Mouse (Mus musculus): ENCODE measurements at regions not wholly inside any gene's neighbourhood (a gene's known extent, or its start where the extent isn't known, plus 50 kb on each side); places are given as distances from the start of the nearest gene placed in this dataset.

GRCm38 (mm10) chr7:84800966-84801365 is 52.4 kb upstream of the Olfr291 start:
- 26% methylated on average over 12 of the region's 12 CpGs for WGBS
- H3K27ac ChIP-seq = no peak overlapping the region
- no peaks in the 10 kb centered on the region for H3K9me3 ChIP-seq (replicated peaks)
- H3K4me3 ChIP-seq = no peak overlapping the region
- no peaks in the 10 kb centered on the region for H3K36me3 ChIP-seq
- H3K27me3 ChIP-seq (ENCODE audit: low read depth, poor library complexity, severe bottlenecking) = peaks cover 10% of the 10 kb centered on the region
- no peak for DNase-seq (ENCODE audit: low spot score)
- H3K4me1 ChIP-seq = no peaks in the 10 kb centered on the region

- no peak for DNase-seq (ENCODE audit: low spot score)
- Histone ChIP-seq H3K4me1 (no peaks in the 10 kb centered on the region), H3K9me3 (replicated peaks) (no peaks in the 10 kb centered on the region), H3K4me3 (no peak overlapping the region), H3K27ac (no peak overlapping the region), H3K36me3 (no peaks in the 10 kb centered on the region), H3K27me3 (ENCODE audit: low read depth, poor library complexity, severe bottlenecking) (no peaks in the 10 kb centered on the region)
- 18% methylated on average over 1 of the region's 1 CpGs for WGBS
These were observed 58.7 kb upstream of the Olfr291 start for GRCm38 (mm10) chr7:84794655-84795054.

GRCm38 (mm10) chr7:84779276-84779825 is 74.0 kb upstream of the Olfr291 start:
- Histone ChIP-seq H3K27me3 (ENCODE audit: low read depth, poor library complexity, severe bottlenecking) (no peaks in the 10 kb centered on the region), H3K4me1 (no peaks in the 10 kb centered on the region), H3K9me3 (replicated peaks) (no peaks in the 10 kb centered on the region), H3K4me3 (peak overlapping the region; percentile 59), H3K27ac (peak overlapping the region; percentile 85), H3K36me3 (no peaks in the 10 kb centered on the region)
- WGBS = under 1% methylated on average over 30 of the region's 30 CpGs
- peak; percentile 91 for DNase-seq (ENCODE audit: low spot score)

GRCm38 (mm10) chr7:84777696-84778095 is 75.7 kb upstream of the Olfr291 start:
- H3K4me1 ChIP-seq = no peaks in the 10 kb centered on the region
- H3K36me3 ChIP-seq = no peaks in the 10 kb centered on the region
- no peaks in the 10 kb centered on the region for H3K9me3 ChIP-seq (replicated peaks)
- no peak overlapping the region for H3K27ac ChIP-seq
- H3K4me3 ChIP-seq = no peak overlapping the region
- no peaks in the 10 kb centered on the region for H3K27me3 ChIP-seq (ENCODE audit: low read depth, poor library complexity, severe bottlenecking)
- no peak for DNase-seq (ENCODE audit: low spot score)

- H3K4me1 ChIP-seq = no peaks in the 10 kb centered on the region
- no peak overlapping the region for H3K27ac ChIP-seq
- H3K36me3 ChIP-seq = no peaks in the 10 kb centered on the region
- H3K27me3 ChIP-seq (ENCODE audit: low read depth, poor library complexity, severe bottlenecking) = no peaks in the 10 kb centered on the region
- H3K4me3 ChIP-seq = no peak overlapping the region
- DNase-seq (ENCODE audit: low spot score) = no peak
- 89% methylated on average over 3 of the region's 3 CpGs for WGBS
- H3K9me3 ChIP-seq (replicated peaks) = no peaks in the 10 kb centered on the region
These were observed 66.5 kb upstream of the Zfand6 start for GRCm38 (mm10) chr7:84756261-84756660.

GRCm38 (mm10) chr7:84753361-84753760 is 63.6 kb upstream of the Zfand6 start:
- Histone ChIP-seq H3K36me3 (no peaks in the 10 kb centered on the region), H3K27ac (no peak overlapping the region), H3K9me3 (replicated peaks) (no peaks in the 10 kb centered on the region), H3K4me3 (no peak overlapping the region), H3K4me1 (0 out of 2 replicates have a peak, but pooled peaks cover 5% of the 10 kb centered on the region), H3K27me3 (ENCODE audit: low read depth, poor library complexity, severe bottlenecking) (0 out of 2 replicates have a peak, but pooled peaks cover 3% of the 10 kb centered on the region)
- no peak for DNase-seq (ENCODE audit: low spot score)
- WGBS = 89% methylated on average over 1 of the region's 1 CpGs

GRCm38 (mm10) chr7:84749434-84750301 is 59.9 kb upstream of the Zfand6 start:
- Histone ChIP-seq H3K9me3 (replicated peaks) (no peaks in the 10 kb centered on the region), H3K4me3 (peak overlapping the region; percentile 50), H3K36me3 (no peaks in the 10 kb centered on the region), H3K27me3 (ENCODE audit: low read depth, poor library complexity, severe bottlenecking) (0 out of 2 replicates have a peak, but pooled peaks cover 3% of the 10 kb centered on the region), H3K4me1 (0 out of 2 replicates have a peak, but pooled peaks cover 5% of the 10 kb centered on the region), H3K27ac (peak overlapping the region; percentile 75)
- DNase-seq (ENCODE audit: low spot score) = peak; percentile 63
- 7% methylated on average over 21 of the region's 21 CpGs for WGBS

- H3K9me3 ChIP-seq (replicated peaks) = no peaks in the 10 kb centered on the region
- no peak overlapping the region for H3K4me3 ChIP-seq
- H3K27ac ChIP-seq = no peak overlapping the region
- H3K4me1 ChIP-seq = 0 out of 2 replicates have a peak, but pooled peaks cover 5% of the 10 kb centered on the region
- no peaks in the 10 kb centered on the region for H3K36me3 ChIP-seq
- H3K27me3 ChIP-seq (ENCODE audit: low read depth, poor library complexity, severe bottlenecking) = 0 out of 2 replicates have a peak, but pooled peaks cover 3% of the 10 kb centered on the region
- no peak for DNase-seq (ENCODE audit: low spot score)
- 71% methylated on average over 1 of the region's 1 CpGs for WGBS
These were observed 58.1 kb upstream of the Zfand6 start for GRCm38 (mm10) chr7:84747847-84748246.

GRCm38 (mm10) chr7:84744321-84745070 is 54.7 kb upstream of the Zfand6 start:
- 89% methylated on average over 5 of the region's 5 CpGs for WGBS

GRCm38 (mm10) chr7:84739965-84740390 is 50.2 kb upstream of the Zfand6 start:
- Histone ChIP-seq H3K9me3 (replicated peaks) (no peaks in the 10 kb centered on the region), H3K4me3 (no peak overlapping the region), H3K27me3 (ENCODE audit: low read depth, poor library complexity, severe bottlenecking) (no peaks in the 10 kb centered on the region), H3K36me3 (no peaks in the 10 kb centered on the region), H3K27ac (no peak overlapping the region), H3K4me1 (no peaks in the 10 kb centered on the region)
- no peak for DNase-seq (ENCODE audit: low spot score)
- 48% methylated on average over 2 of the region's 2 CpGs for WGBS

More at GRCm38 (mm10) chr7:84744321-84745070, 54.7 kb upstream of the Zfand6 start:
- Histone ChIP-seq H3K27ac (no peak overlapping the region), H3K9me3 (replicated peaks) (no peaks in the 10 kb centered on the region), H3K4me1 (0 out of 2 replicates have a peak, but pooled peaks cover 2% of the 10 kb centered on the region), H3K36me3 (no peaks in the 10 kb centered on the region), H3K4me3 (no peak overlapping the region), H3K27me3 (ENCODE audit: low read depth, poor library complexity, severe bottlenecking) (0 out of 2 replicates have a peak, but pooled peaks cover 3% of the 10 kb centered on the region)
- DNase-seq (ENCODE audit: low spot score) = no peak
